Mouse (Mus musculus) lung, postnatal 0 days (tissue): ENCODE results near the gene Ripk1.

Source experiments
- CTCF ChIP-seq: IDR thresholded peaks from 2 replicates; pipeline ENCODE4 v1.5.1; 2016; ENCODE audit warnings: antibody characterized with exemption, mild to moderate bottlenecking
- EP300 ChIP-seq: IDR thresholded peaks from 2 replicates; pipeline ENCODE4 v1.6.1; 2016; ENCODE audit warnings: antibody characterized with exemption, mild to moderate bottlenecking, control low read depth

- TF ChIP-seq CTCF (no peak), EP300 (no peak)
These were observed 37.9 kb downstream of the Ripk1 start for GRCm38 (mm10) chr13:34040091-34040490.
